Mouse (Mus musculus): ENCODE data around the gene Itgae. TPM values are rescaled to one million over a fixed set of nuclear protein-coding genes. Genes with fewer than 3 reads are reported as not detected.
"Not testable (repeated sequence)": the region's sequence is repeated elsewhere in the genome, so short reads cannot be mapped to it uniquely, and the experiment has no call there.

Itgae gene
- total RNA-seq, 2 experiments from 2014 or later: 0.15 to 0.22 TPM

GRCm38 (mm10) chr11:73092057-73092456, 1.7 kb downstream of the Itgae start:
- no peak for ATAC-seq (ENCODE audit: poor library complexity, severe bottlenecking)

GRCm38 (mm10) chr11:73092877-73093276, 2.5 kb downstream of the Itgae start:
- ATAC-seq (ENCODE audit: poor library complexity, severe bottlenecking): peak; percentile 57

- ATAC-seq (ENCODE audit: poor library complexity, severe bottlenecking): peak; percentile 47
These were observed 4.0 kb downstream of the Itgae start for GRCm38 (mm10) chr11:73094231-73094995.

GRCm38 (mm10) chr11:73098860-73099259, 8.5 kb downstream of the Itgae start:
- ATAC-seq (ENCODE audit: poor library complexity, severe bottlenecking): no peak

GRCm38 (mm10) chr11:73099976-73100750, 9.8 kb downstream of the Itgae start:
- ATAC-seq (ENCODE audit: poor library complexity, severe bottlenecking): no peak

- no peak for ATAC-seq (ENCODE audit: poor library complexity, severe bottlenecking)
These were observed 10.9 kb downstream of the Itgae start for GRCm38 (mm10) chr11:73101308-73101707.

- ATAC-seq (ENCODE audit: poor library complexity, severe bottlenecking): no peak
These were observed 14.9 kb downstream of the Itgae start for GRCm38 (mm10) chr11:73105246-73105645.

- ATAC-seq (ENCODE audit: poor library complexity, severe bottlenecking): not testable (repeated sequence)
These were observed 17.0 kb downstream of the Itgae start for GRCm38 (mm10) chr11:73107358-73107757.

- peak; percentile 80 for ATAC-seq (ENCODE audit: poor library complexity, severe bottlenecking)
These were observed 18.0 kb downstream of the Itgae start for GRCm38 (mm10) chr11:73108195-73108897.

GRCm38 (mm10) chr11:73108898-73109625, 18.7 kb downstream of the Itgae start:
- no peak for ATAC-seq (ENCODE audit: poor library complexity, severe bottlenecking)

- ATAC-seq (ENCODE audit: poor library complexity, severe bottlenecking): no peak
These were observed 19.6 kb downstream of the Itgae start for GRCm38 (mm10) chr11:73109941-73110340.

- ATAC-seq (ENCODE audit: poor library complexity, severe bottlenecking): no peak
These were observed 21.0 kb downstream of the Itgae start for GRCm38 (mm10) chr11:73111414-73111813.

GRCm38 (mm10) chr11:73126495-73126894, 36.1 kb downstream of the Itgae start:
- no peak for ATAC-seq (ENCODE audit: poor library complexity, severe bottlenecking)

GRCm38 (mm10) chr11:73131020-73131419, 40.6 kb downstream of the Itgae start:
- ATAC-seq (ENCODE audit: poor library complexity, severe bottlenecking): peak; percentile 59

GRCm38 (mm10) chr11:73132999-73133398, 42.6 kb downstream of the Itgae start:
- peak; percentile 46 for ATAC-seq (ENCODE audit: poor library complexity, severe bottlenecking)

GRCm38 (mm10) chr11:73134222-73134621, 43.8 kb downstream of the Itgae start:
- ATAC-seq (ENCODE audit: poor library complexity, severe bottlenecking): no peak

GRCm38 (mm10) chr11:73136587-73136986, 46.2 kb downstream of the Itgae start:
- no peak for ATAC-seq (ENCODE audit: poor library complexity, severe bottlenecking)

- peak; percentile 30; the same call in 1 of the 2 replicates for ATAC-seq (ENCODE audit: poor library complexity, severe bottlenecking)
These were observed 46.7 kb downstream of the Itgae start for GRCm38 (mm10) chr11:73137116-73137515.

GRCm38 (mm10) chr11:73137591-73138501, 47.5 kb downstream of the Itgae start, which contains the start of gene Haspin:
Haspin (minus strand) TSS chr11:73138294.
- ATAC-seq (ENCODE audit: poor library complexity, severe bottlenecking): peak; percentile 97

Data from megakaryocyte, adult 5-6 weeks (primary cell).